14 mouse cellular contexts compared by ENCODE assay signal in the genomic region with DNA sequence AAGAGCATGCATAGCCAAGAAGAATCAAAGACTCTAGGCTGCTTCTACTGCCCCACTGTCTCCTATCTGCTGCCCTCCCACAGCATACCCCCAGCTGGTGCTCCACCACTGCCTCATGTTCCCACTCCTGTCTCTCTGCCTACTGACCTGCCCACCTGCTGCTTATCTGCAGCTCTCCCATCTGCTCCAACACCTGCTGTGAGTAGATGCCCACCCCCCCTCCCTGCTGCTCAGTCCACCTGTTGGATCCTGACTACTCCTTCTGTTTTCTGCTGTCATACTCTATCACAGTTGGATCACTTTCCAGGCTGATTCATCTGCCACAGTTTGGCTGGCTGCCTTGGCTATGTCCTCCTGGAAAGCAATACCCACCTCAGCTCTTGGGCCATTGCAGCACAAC. TPM values are rescaled to one million over a fixed set of nuclear protein-coding genes. Genes with fewer than 3 reads are reported as not detected.
DNase-seq lines count a peak whose midpoint lies in the region; ATAC-seq and TF ChIP-seq lines count a peak whose summit lies in the region.
"Had no signal": no experiment of that assay in that cellular context is flagged by ENCODE, and none has a peak within 500 bp of the region (broad histone marks: within the 10 kb centered on the region; RNA-seq: fewer than 3 reads in every experiment).

No protein-coding gene starts in this region.

- H3K9ac ChIP-seq in intestine, postnatal 0 days (ENCODE audit: low read depth, low read length): no peak overlapping the region
- H3K9ac ChIP-seq: liver, embryonic 13.5 days; midbrain, embryonic 12.5 days had no signal

- peak; percentile 7 for DNase-seq in adrenal gland, adult 8-10 months
- no peak for DNase-seq in adrenal gland, postnatal 4 days (ENCODE audit: low spot score in 2 of 2)
- DNase-seq in layer of hippocampus, adult 9-11 months: peak; percentile 5
- no peak for DNase-seq in layer of hippocampus, adult 9-10 months (ENCODE audit: low spot score)
- peak; percentile 7 for DNase-seq in brain, embryonic 14.5 days (ENCODE audit: low read depth)
- peak; percentile 4 for DNase-seq in fat pad, adult 2 months (ENCODE audit: extremely low read depth, low read depth, low spot score)
- no peak for DNase-seq in kidney, postnatal 4 days
- DNase-seq: embryo, embryonic 11 days; kidney, adult 8-10 months; liver, embryonic 13.5 days; lung, postnatal 14 days had no signal

- no peak overlapping the region for H3K4me3 ChIP-seq in intestine, postnatal 0 days (ENCODE audit: low read depth, low read length)
- H3K4me3 ChIP-seq: liver, embryonic 13.5 days; midbrain, embryonic 12.5 days had no signal

- TF ChIP-seq CTCF in brain, embryonic 14.5 days (IDR thresholded peaks at IDR 0.05; ENCODE audit: borderline replicate concordance, extremely low read depth, insufficient read depth, insufficient read length): no peak
- TF ChIP-seq CTCF in intestine, postnatal 0 days (IDR thresholded peaks at IDR 0.05; ENCODE audit: low read depth): no peak

- ATAC-seq in intestine, postnatal 0 days: no peak

- no peak for TF ChIP-seq POLR2A in brain, embryonic 14.5 days (IDR thresholded peaks at IDR 0.05; ENCODE audit: borderline replicate concordance, extremely low read depth, insufficient read depth, insufficient read length, poor library complexity, severe bottlenecking)

- no peaks in the 10 kb centered on the region for H3K27me3 ChIP-seq in intestine, postnatal 0 days (replicated peaks; ENCODE audit: control insufficient read depth, insufficient read depth, low read length)
- H3K27me3 ChIP-seq: liver, embryonic 13.5 days; midbrain, embryonic 12.5 days had no signal

- no peak overlapping the region for H3K27ac ChIP-seq in intestine, postnatal 0 days (ENCODE audit: low read depth, low read length)
- H3K27ac ChIP-seq: liver, embryonic 13.5 days; midbrain, embryonic 12.5 days had no signal

- H3K36me3 ChIP-seq in intestine, postnatal 0 days (ENCODE audit: control insufficient read depth, insufficient read depth): no peaks in the 10 kb centered on the region
- H3K36me3 ChIP-seq: liver, embryonic 13.5 days; midbrain, embryonic 12.5 days had no signal

- no peak overlapping the region for H3K4me2 ChIP-seq in intestine, postnatal 0 days (replicated peaks; ENCODE audit: low read depth)
- H3K4me2 ChIP-seq: heart, embryonic 11.5 days; liver, embryonic 13.5 days; midbrain, embryonic 12.5 days had no signal

- no peaks in the 10 kb centered on the region for H3K9me3 ChIP-seq in intestine, postnatal 0 days (ENCODE audit: control insufficient read depth)
- H3K9me3 ChIP-seq: liver, embryonic 13.5 days; midbrain, embryonic 12.5 days had no signal

- H3K4me1 ChIP-seq in intestine, postnatal 0 days (replicated peaks; ENCODE audit: control insufficient read depth, insufficient read depth, low read length): no peaks in the 10 kb centered on the region
- H3K4me1 ChIP-seq: liver, embryonic 13.5 days; midbrain, embryonic 12.5 days had no signal

RNA-seq across cellular contexts. Expression of a gene that starts 47.0 kb away (rescaled TPM):
- total RNA-seq in adrenal gland, adult 8-10 months (2022): 1 to 10 TPM; 2.3 to 4.9 (median 3.7) TPM
- 1 to 10 TPM; 4.2 to 4.3 TPM for total RNA-seq in adrenal gland, postnatal 4 days (2021)
- polyA plus RNA-seq in brain, embryonic 14.5 days (2012; rRNA removed): 7.7 and 8.6 TPM in 2 replicates
- polyA plus RNA-seq in intestine, postnatal 0 days (2015; fragmentation: Nextera tagmentation; extraction: Ambion mirVana): 0.78 TPM in 2 replicates

Comparison
In these comparisons a context has a peak if more than half of its experiments do, and no peak if none do; other contexts are left out.
1. DNase-seq: peak in adrenal gland, adult 8-10 months (single experiment), layer of hippocampus, adult 9-11 months (single experiment), brain, embryonic 14.5 days (single experiment) and fat pad, adult 2 months (single experiment); none in adrenal gland, postnatal 4 days (0 of 2), layer of hippocampus, adult 9-10 months (single experiment) and kidney, postnatal 4 days (0 of 2).